Mouse (Mus musculus) left cerebral cortex, adult 8-10 months (tissue): Measurements from ENCODE around the gene Hist1h4m. TPM values are rescaled to one million over a fixed set of nuclear protein-coding genes. Genes with fewer than 3 reads are reported as not detected.
"Not testable (repeated sequence)": the region's sequence is repeated elsewhere in the genome, so short reads cannot be mapped to it uniquely, and the experiment has no call there.

Source experiments
- DNase-seq, 2 experiments: peaks; one replicate each; pipeline ENCODE4 v3.0.0; 2022; ENCODE audit warnings: low spot score in 2 of 2
- total RNA-seq, 4 experiments: library from RNA; stranded (reverse); gene quantifications; 2 replicates each; pipeline ENCODE4 v1.2.4; 2022

The Hist1h4m gene
- total RNA-seq = 100 to 1,000 TPM; 177 to 265 (median 220) TPM

DNA sequence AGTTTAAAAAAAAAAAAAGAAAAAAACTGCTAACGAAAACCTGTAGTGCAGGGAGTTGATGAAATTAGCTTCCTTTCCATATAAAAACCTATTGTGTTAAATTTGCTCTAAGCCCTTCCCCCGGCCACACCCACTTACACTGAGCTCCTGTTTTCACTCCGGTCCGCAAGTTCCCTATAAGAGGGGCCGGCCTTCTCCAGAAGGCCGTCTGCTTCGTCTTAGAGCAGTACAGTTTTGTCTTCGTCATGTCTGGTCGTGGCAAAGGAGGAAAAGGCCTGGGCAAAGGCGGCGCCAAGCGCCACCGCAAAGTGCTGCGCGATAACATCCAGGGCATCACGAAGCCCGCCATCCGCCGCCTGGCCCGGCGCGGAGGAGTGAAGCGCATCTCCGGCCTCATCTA is at the start of gene Hist1h4m:
TSS of gene Hist1h4m (plus strand) at position 208 of the 400 bp plus-strand sequence.
- peak; percentile 27 to 32 for DNase-seq

DNA sequence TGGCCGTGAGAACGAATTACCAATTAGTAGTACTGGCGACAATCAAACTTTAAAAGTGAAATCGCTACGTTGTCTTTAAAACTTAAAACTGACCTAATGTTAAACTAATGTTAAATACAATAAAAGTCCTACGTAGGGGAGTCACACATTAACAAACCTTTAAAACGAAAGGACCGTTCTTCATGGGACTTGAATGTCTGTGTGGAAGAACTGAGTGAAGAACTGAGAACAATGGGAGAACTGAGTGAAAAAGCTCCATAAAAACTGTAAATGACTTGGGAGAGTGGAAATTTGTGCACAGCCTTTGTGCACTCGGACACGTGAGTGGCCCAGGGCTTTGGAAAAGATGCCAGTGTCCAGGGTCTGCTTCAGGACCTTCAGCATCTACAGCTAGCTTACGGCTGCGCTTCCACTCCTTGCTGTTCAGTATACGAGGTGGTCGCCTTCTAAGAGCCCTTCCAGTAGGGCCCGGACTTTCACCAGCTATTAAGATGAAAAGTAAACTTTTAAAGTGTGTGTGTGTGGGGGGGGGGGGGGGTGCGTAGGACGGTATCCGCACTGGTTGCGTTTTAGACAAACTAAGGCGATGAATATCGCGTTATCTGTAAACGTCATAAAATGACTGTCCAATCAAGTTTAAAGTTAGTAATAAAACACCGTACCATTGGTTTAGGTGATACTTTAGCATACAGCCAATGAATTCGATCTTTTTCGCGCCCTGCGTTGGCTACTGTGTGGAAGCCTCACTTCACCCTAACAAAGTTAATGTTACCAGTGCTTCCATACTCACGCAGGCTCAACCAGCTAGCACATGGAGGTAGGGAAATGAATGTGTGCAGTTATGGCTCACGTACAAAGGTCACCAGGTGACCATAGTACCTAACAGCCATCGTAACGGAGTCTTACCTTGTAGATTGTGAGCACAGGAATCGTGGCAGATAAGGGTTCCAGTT is 32.5 kb upstream of the Hist1h4m start:
- peak; percentile 49 to 58 for DNase-seq

- peak; percentile 30 to 32 for DNase-seq
Observed at GRCm38 (mm10) chr13:21779767-21780731, 31.5 kb upstream of the Hist1h4m start, which contains the start of gene Hist1h1b. Gene Hist1h1b (minus strand): TSS chr13:21780625.

DNA sequence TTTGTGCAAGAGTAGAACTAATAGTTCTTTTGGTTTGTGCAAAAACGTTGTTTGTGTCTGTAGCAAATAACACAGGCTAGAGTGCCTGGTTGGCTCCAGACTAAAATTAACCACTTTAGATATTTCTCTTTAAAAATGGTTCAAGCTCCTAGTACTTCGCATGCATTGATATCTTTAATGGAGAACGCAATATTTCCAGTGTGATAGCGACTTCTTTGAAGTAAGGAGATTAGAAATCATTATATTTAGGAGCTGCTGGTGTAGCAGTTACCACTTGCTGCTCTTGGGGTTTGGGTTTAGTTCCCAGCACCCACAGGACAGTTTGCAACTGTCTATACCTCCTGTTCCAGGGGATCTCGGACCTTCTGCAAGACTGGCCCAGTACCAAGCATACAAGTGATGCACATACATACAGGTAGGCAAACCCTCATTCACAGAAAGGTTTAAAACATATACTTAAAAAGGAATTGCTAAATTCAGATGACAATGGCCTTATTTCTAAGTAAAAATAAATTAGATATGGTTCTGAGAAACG is 30.5 kb upstream of the Hist1h4m start:
- DNase-seq = no peak

DNA sequence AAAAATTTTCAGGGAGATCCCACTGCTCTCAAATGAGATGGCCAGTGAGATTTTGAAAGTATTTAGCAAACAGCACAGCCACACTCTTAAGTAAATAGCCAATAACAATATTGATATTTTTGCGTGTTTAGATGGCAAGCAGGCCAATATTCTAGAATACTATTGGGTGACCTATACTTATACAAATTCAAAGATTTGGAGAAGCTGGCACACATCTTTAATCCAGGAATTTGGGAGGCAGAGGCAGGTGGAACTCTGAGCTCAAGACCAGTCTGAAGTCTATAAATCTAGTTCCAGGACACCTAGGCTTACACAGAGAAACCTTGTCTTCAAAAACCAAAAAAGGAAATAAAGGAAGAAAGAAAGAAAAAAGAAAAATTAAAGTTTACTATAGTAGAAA is 29.9 kb upstream of the Hist1h4m start:
- no peak for DNase-seq

DNA sequence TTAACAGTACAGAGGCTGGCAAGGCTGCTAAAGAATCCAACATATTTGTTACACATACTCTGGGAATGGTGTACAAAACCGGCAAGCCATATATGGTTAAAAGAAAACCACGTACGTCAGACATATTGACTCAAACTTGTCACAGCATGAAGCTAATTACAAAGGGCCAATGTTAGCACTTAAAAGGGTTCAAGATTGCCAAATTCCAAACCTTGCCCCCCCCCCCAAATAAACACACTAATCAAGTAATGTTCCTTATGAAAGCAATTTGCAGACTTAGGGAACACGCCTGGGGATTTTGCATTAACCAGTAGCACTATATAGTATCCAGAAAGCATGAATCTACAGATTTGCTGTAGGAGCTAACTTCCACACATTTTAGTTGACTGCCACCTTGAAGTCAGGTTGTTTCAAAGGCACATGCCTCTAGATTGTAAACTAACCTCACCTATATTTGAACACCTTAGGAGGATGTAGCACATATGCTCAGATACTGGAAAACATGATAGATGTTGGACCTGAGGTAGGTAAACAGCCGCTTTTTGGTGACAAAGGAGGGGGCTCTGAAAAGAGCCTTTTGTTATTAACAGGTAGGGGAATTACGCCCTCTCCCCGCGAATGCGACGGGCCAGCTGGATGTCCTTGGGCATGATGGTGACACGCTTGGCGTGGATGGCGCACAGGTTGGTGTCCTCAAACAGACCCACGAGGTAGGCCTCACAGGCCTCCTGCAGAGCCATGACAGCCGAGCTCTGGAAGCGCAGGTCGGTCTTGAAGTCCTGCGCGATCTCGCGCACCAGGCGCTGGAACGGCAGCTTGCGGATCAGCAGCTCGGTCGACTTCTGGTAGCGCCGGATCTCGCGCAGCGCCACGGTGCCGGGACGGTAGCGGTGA is 28.9 kb upstream of the Hist1h4m start:
- DNase-seq = peak in 1 of 2 experiments; percentile 27

- peak; percentile 19 to 52 for DNase-seq
Observed at GRCm38 (mm10) chr13:21783255-21783617, 28.3 kb upstream of the Hist1h4m start, which contains the start of gene Hist1h3i. Gene Hist1h3i (minus strand): TSS chr13:21783370.

DNA sequence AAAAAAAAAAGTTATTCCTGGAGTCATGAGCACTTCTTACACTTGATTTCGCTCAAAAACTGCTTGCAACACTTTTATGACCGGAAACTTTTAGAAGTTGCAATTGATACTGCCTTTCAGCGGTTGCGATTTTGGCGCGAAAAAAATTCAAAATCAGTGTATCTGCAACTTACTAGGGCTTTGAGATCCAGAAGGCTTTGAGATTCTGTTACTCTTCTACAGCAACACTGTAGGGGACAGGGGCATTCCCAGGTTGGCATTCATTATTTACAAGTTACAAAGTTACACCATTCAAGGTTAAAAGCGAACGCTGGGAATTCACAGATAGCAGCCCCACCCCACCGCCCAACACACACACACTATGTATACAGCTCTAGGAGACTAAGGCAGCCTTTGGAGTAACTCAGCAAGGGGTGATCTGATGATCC is 27.8 kb upstream of the Hist1h4m start:
- no peak for DNase-seq

DNA sequence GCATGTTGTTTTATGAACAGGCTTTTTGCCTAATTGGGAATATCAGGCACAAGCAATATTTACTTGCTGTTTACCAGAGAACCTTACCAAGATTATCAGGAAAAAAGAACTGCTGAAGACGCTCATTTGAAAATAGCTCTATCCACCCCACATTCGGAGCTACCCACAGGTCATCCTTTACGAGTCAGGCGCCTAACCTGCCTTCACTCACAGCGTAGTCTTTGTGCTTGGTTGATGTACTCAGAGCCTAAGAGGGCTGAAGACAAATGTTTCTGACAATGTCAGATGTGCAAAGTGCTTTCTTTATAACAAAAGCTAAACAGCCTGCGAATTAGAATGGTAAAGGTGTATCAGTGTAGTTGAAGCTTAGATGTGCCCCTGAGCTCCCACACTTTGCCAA is 27.2 kb upstream of the Hist1h4m start:
- no peak for DNase-seq

DNA sequence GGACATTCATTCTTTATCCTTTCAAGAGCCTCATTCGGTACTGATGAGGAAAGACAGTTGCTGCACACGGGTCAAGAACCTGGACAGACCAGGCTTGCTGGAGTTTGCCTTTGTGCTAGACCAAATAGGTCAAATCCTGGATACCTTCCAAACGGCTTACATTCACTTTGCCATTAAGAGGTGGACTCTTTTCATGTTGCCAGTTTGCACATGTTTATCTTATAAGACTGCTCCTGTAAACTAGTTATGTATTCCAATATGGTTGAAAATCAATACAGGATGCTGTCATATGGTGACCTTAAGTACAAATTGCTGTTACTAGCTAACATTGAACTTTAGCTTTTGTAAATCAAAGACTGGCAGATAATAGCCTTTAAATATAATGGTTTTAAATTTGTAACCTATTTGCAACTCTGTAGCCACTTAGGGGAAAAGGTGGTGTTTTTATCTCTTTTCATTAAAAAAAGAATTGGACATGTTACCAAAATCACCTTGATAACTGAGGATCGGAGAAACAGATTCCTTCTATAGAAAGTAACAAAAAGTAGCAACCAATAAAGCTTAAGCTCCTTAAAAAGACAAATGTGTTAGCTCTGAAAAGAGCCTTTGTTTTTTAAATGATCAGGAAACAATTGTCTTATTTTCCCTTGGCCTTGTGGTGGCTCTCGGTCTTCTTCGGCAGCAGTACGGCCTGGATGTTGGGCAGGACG is 25.2 kb upstream of the Hist1h4m start:
- no peak for DNase-seq

DNA sequence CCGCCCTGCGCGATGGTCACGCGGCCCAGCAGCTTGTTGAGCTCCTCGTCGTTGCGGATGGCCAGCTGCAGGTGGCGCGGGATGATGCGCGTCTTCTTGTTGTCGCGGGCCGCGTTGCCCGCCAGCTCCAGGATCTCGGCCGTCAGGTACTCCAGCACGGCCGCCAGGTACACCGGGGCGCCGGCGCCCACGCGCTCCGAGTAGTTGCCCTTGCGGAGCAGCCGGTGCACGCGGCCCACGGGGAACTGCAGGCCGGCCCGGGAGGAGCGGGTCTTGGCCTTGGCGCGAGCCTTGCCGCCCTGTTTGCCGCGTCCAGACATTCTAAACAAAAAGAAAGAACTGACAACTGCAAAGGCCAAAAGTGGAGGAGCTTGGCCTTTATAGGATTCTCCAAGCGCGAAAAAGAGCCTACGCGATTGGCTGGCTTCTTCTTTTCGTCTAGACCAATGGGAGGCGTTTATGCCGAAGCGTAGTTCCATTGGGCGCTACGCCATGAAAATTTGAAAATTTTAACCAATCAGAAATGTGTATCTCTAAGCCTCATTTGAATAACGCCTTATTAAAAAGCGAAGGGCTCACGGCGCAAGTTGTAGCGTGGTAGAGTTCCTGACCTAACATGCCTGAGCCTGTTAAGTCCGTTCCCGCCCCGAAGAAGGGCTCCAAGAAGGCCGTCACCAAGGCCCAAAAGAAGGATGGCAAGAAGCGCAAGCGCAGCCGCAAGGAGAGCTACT is 24.5 kb upstream of the Hist1h4m start, which contains the start of the genes Hist1h2an and Hist1h2bp:
TSS of gene Hist1h2an (minus strand) at position 320 of the 731 bp plus-strand sequence.
TSS of gene Hist1h2bp (plus strand) at position 563 of the 731 bp plus-strand sequence.
- DNase-seq = peak; percentile 72 to 91

- no peak for DNase-seq
Observed at GRCm38 (mm10) chr13:21787760-21788593, 23.6 kb upstream of the Hist1h4m start.

DNA sequence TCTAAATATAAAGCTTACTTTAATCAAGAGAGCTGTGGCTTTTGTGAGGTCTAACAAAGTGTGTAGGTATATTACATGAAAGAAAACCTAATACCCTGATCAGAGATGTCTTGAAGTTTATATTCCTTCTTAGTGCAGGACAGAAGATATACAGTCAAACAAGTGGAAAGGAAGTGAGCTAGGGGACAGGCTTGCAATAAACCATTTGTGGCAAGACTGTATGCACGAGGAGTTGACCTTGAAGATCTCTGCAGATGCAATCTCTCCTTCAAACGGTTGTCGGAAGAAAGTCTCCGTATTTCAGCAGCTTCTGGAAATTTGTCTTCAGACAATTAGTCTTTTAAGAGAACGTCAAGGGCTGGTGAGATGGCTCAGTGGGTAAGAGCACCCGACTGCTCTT is 21.6 kb upstream of the Hist1h4m start:
- no peak for DNase-seq

DNA sequence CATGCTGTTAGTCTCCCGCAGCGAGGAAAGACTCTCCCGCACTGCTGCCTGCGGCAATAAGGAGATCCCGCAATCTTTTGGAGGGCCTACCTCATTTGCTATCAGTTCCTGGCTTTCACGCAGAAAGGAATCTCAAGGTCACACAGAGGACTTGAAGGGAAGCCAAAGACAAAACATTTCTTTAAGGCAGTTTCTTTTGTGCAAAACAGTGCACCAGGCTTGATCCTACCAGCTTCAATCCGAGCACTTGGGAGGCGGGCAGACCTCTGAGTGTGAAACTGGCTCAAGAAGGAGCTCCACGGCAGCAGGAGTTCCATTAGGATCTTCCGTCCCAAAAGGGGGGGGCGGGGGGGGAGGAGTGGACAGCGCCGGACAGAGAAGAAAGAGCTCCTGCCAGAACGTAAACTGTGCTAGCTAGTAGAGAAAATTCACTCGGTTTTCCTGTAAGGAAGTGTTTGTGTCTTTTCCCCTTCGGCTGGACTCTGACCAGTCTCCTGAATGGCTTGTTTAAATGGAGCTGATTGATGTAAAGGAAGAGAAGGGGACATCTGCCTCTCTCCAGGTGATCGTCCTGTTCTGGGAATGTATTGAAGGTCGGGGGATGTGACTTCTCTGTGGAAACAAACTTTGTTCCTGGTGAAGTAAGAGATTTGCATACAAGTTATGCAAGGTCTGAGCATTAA is 20.8 kb upstream of the Hist1h4m start:
- no peak for DNase-seq

GRCm38 (mm10) chr13:21795584-21795983 is 16.0 kb upstream of the Hist1h4m start:
- no peak for DNase-seq

- not testable (repeated sequence) for DNase-seq
Observed at GRCm38 (mm10) chr13:21797163-21797562, 14.4 kb upstream of the Hist1h4m start.

DNA sequence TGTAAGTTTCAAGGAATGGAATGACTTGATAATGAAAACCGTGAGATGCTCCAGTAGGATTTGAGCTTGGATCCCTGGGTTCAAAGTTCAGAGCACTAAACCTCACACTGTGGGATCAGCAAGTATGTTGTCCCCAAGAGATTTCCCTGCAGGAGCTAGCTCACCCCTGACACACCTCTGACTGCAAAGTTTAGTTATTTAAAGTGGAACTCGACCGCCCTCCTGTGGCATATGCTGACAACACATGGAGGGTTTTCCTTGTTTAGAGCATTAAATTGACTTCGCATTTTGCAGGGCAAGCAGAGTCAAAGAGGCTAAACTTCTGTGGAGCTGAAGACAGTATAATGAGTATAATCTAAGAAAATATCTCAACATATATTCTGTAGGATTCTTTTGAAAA is 8.5 kb upstream of the Hist1h4m start:
- DNase-seq = not testable (repeated sequence)
